8 mouse cellular contexts compared by ENCODE assay signal in the genomic region with DNA sequence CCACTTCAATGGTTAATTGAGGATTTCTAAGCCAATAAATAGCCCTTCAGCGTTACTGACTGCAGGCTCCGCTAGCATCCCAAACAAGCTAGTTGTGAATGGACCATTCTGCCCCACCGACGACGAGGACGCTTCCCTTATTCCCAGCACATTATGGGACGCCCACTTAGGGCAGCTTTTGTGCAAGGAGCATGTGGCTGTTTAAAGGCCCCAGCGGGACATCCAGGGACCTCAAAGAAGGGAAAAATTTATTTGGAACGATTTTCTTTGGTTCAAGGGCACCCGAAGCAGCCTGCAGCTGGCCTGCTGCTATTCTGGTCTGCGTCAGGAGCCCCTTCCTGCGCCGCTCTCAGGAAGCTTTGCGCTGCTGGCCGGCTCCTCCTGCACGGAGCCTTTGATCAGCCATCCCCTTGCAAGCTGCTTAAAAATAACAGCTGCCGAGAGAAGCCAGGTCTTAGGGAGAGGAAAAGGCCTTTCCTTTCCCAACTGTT.
A peak's percentile ranks its signal among the peaks of the same experiment; 100 is the strongest.
DNase-seq lines count a peak whose midpoint lies in the region; ATAC-seq lines count a peak whose summit lies in the region.

No protein-coding gene starts in this region.

- peak overlapping the region; percentile 30; the same call in 1 of the 2 replicates for H3K9ac ChIP-seq in embryonic facial prominence, embryonic 12.5 days
- peak overlapping the region; percentile 59 for H3K9ac ChIP-seq in heart, embryonic 11.5 days (ENCODE audit: low read depth, low read length)
- peak overlapping the region; percentile 20; the same call in 1 of the 2 replicates for H3K9ac ChIP-seq in kidney, embryonic 14.5 days (ENCODE audit: low read depth, low read length)
- H3K9ac ChIP-seq in neural tube, embryonic 14.5 days (replicated peaks; ENCODE audit: low read depth, low read length): no peak overlapping the region

- H3K4me2 ChIP-seq in embryonic facial prominence, embryonic 12.5 days (replicated peaks): peak overlapping the region; percentile 47
- peak overlapping the region; percentile 59 for H3K4me2 ChIP-seq in heart, embryonic 11.5 days
- H3K4me2 ChIP-seq in kidney, embryonic 14.5 days (replicated peaks; ENCODE audit: low read depth, low read length): peak overlapping the region; percentile 36
- H3K4me2 ChIP-seq in neural tube, embryonic 14.5 days (ENCODE audit: low read depth, low read length): peak overlapping the region; percentile 53

- no peaks in the 10 kb centered on the region for H3K27me3 ChIP-seq in embryonic facial prominence, embryonic 12.5 days
- H3K27me3 ChIP-seq in heart, embryonic 11.5 days (ENCODE audit: control insufficient read depth, insufficient read depth, low read length): no peaks in the 10 kb centered on the region
- no peaks in the 10 kb centered on the region for H3K27me3 ChIP-seq in kidney, embryonic 14.5 days (ENCODE audit: control insufficient read depth, insufficient read depth, low read length)
- no peaks in the 10 kb centered on the region for H3K27me3 ChIP-seq in neural tube, embryonic 14.5 days (ENCODE audit: control insufficient read depth, insufficient read depth, low read length)

- H3K27ac ChIP-seq in embryonic facial prominence, embryonic 12.5 days: peak overlapping the region; percentile 63; the same call in 1 of the 2 replicates
- H3K27ac ChIP-seq in heart, embryonic 11.5 days (ENCODE audit: low read depth, low read length): peak overlapping the region; percentile 29; the same call in 1 of the 2 replicates
- H3K27ac ChIP-seq in kidney, embryonic 14.5 days (ENCODE audit: low read depth, low read length): peak overlapping the region; percentile 73; the same call in 1 of the 2 replicates
- H3K27ac ChIP-seq in neural tube, embryonic 14.5 days (ENCODE audit: low read depth, low read length): no peak overlapping the region

- H3K4me1 ChIP-seq in embryonic facial prominence, embryonic 12.5 days: peaks cover 13% of the 10 kb centered on the region; the same call in 1 of the 2 replicates
- H3K4me1 ChIP-seq in heart, embryonic 11.5 days (ENCODE audit: control insufficient read depth, insufficient read depth, low read length): peaks cover 3% of the 10 kb centered on the region; the same call in 1 of the 2 replicates
- H3K4me1 ChIP-seq in kidney, embryonic 14.5 days (ENCODE audit: control insufficient read depth, insufficient read depth, low read length): peaks cover 14% of the 10 kb centered on the region; the same call in 1 of the 2 replicates
- no peaks in the 10 kb centered on the region for H3K4me1 ChIP-seq in neural tube, embryonic 14.5 days (ENCODE audit: control insufficient read depth, insufficient read depth, low read length)

- H3K9me3 ChIP-seq in embryonic facial prominence, embryonic 12.5 days: 0 out of 2 replicates have a peak, but pooled peaks cover 3% of the 10 kb centered on the region
- peaks cover 3% of the 10 kb centered on the region; the same call in 1 of the 2 replicates for H3K9me3 ChIP-seq in heart, embryonic 11.5 days (replicated peaks; ENCODE audit: control insufficient read depth, low read length)
- H3K9me3 ChIP-seq in kidney, embryonic 14.5 days (ENCODE audit: control insufficient read depth, low read length): 0 out of 2 replicates have a peak, but pooled peaks cover 4% of the 10 kb centered on the region
- peaks cover 3% of the 10 kb centered on the region; the same call in 1 of the 2 replicates for H3K9me3 ChIP-seq in neural tube, embryonic 14.5 days (ENCODE audit: control insufficient read depth, low read length)

- peak overlapping the region; percentile 9; the same call in 1 of the 2 replicates for H3K4me3 ChIP-seq in embryonic facial prominence, embryonic 12.5 days
- peak overlapping the region; percentile 23; the same call in 1 of the 2 replicates for H3K4me3 ChIP-seq in heart, embryonic 11.5 days (ENCODE audit: low read depth, low read length)
- H3K4me3 ChIP-seq in kidney, embryonic 14.5 days (ENCODE audit: low read length): no peak overlapping the region; the same call in none of the 2 replicates
- H3K4me3 ChIP-seq in neural tube, embryonic 14.5 days (ENCODE audit: low read depth, low read length): 0 out of 2 replicates have a peak overlapping the region, but pooled peaks have one; percentile 12

- 1% methylated on average over 17 of the region's 17 CpGs for WGBS in embryonic facial prominence, embryonic 12.5 days
- WGBS in heart, embryonic 11.5 days (ENCODE audit: insufficient replicate concordance): 3% methylated on average over 17 of the region's 17 CpGs
- 2% methylated on average over 17 of the region's 17 CpGs for WGBS in kidney, embryonic 14.5 days
- 3% methylated on average over 17 of the region's 17 CpGs for WGBS in neural tube, embryonic 14.5 days

- peak; percentile 55 for DNase-seq in adrenal gland, adult 8-10 months
- peak; percentile 36 for DNase-seq in liver
- no peak for DNase-seq in cerebellum, adult 11 months
- no peak for DNase-seq in spleen, adult 18-20 months

- peak; percentile 80; the same call in 1 of the 2 replicates for ATAC-seq in embryonic facial prominence, embryonic 12.5 days (ENCODE audit: insufficient number of reproducible peaks, insufficient read depth, low FRiP score, low TSS enrichment)
- peak; percentile 52; the same call in 1 of the 2 replicates for ATAC-seq in heart, embryonic 11.5 days (replicated peaks; ENCODE audit: insufficient number of reproducible peaks, low FRiP score, low TSS enrichment)
- peak; percentile 82 for ATAC-seq in kidney, embryonic 14.5 days (ENCODE audit: low FRiP score, low TSS enrichment)
- ATAC-seq in neural tube, embryonic 14.5 days (ENCODE audit: low read depth): peak; percentile 86

- no peaks in the 10 kb centered on the region for H3K36me3 ChIP-seq in embryonic facial prominence, embryonic 12.5 days
- no peaks in the 10 kb centered on the region for H3K36me3 ChIP-seq in heart, embryonic 11.5 days (ENCODE audit: control insufficient read depth, insufficient read depth, low read length)
- no peaks in the 10 kb centered on the region for H3K36me3 ChIP-seq in kidney, embryonic 14.5 days (ENCODE audit: control insufficient read depth, insufficient read depth, low read length)
- H3K36me3 ChIP-seq in neural tube, embryonic 14.5 days (ENCODE audit: control insufficient read depth, insufficient read depth, low read length): no peaks in the 10 kb centered on the region

Comparison
In these comparisons a context has a peak if more than half of its experiments do, and no peak if none do; other contexts are left out.
1. DNase-seq: peak in adrenal gland, adult 8-10 months (single experiment) and liver (single experiment); none in cerebellum, adult 11 months (single experiment) and spleen, adult 18-20 months (0 of 2).
2. Peak in every context shown above with its lines, with median percentiles within 50 percentile points of each other: ATAC-seq and H3K4me2 ChIP-seq.